Mouse (Mus musculus) heart, adult 2 months (tissue): ENCODE data around the gene Flnc. TPM values are rescaled to one million over a fixed set of nuclear protein-coding genes. Genes with fewer than 3 reads are reported as not detected.

Experiments
- DNase-seq, 2 experiments: peaks; one replicate each; pipeline ENCODE4 v3.0.0; 2021
- H3K27ac ChIP-seq: fragments of 200-600 bp; 2 replicates; pipeline ENCODE4 v1.8.1; 2022
- H3K27me3 ChIP-seq: fragments of 200-500 bp; 2 replicates; pipeline ENCODE4 v1.6.1; 2012; ENCODE audit warnings: mild to moderate bottlenecking, low read length, inconsistent platforms, mixed read lengths; ENCODE audit not compliant: control insufficient read depth, insufficient read depth
- H3K36me3 ChIP-seq: fragments of 200-500 bp; 2 replicates; pipeline ENCODE4 v1.6.1; 2012; ENCODE audit warnings: low read length, inconsistent platforms; ENCODE audit not compliant: control insufficient read depth, insufficient read depth
- H3K4me1 ChIP-seq: fragments of 200-500 bp; 2 replicates; pipeline ENCODE4 v1.6.1; 2011; ENCODE audit warnings: low read length; ENCODE audit not compliant: control insufficient read depth, insufficient read depth
- H3K4me3 ChIP-seq: fragments of 200-600 bp; 2 replicates; pipeline ENCODE4 v1.8.1; 2022
- H3K79me2 ChIP-seq: fragments of 200-500 bp; replicated peaks from 2 replicates; pipeline ENCODE4 v1.6.1; 2012; ENCODE audit warnings: mild to moderate bottlenecking, inconsistent platforms, low read length, moderate library complexity, mixed read lengths; ENCODE audit not compliant: control insufficient read depth, insufficient read depth
- H3K9ac ChIP-seq: fragments of 200-500 bp; 2 replicates; pipeline ENCODE4 v1.6.1; 2012; ENCODE audit warnings: low read depth, mild to moderate bottlenecking, control low read depth, inconsistent platforms, low read length, mixed read lengths
- CTCF ChIP-seq: fragments of 200-600 bp; IDR thresholded peaks from 2 replicates; pipeline ENCODE4 v1.8.1; 2022; ENCODE audit warnings: antibody characterized with exemption, mild to moderate bottlenecking, moderate library complexity
- EP300 ChIP-seq: fragments of 200-500 bp; IDR thresholded peaks from 2 replicates; pipeline ENCODE4 v1.6.1; 2011; ENCODE audit warnings: low read depth, low read length, control low read depth; ENCODE audit not compliant: insufficient read depth
- POLR2A ChIP-seq: fragments of 200-500 bp; IDR thresholded peaks from 2 replicates; pipeline ENCODE4 v1.6.1; 2011; ENCODE audit warnings: mild to moderate bottlenecking, low read depth, low read length, control low read depth; ENCODE audit not compliant: insufficient read depth
- WGBS: fragments of 180-500 bp; shearing (Covaris S2); methylation state at CpG from one replicate; pipeline ENCODE4 v1.1.7; 2018; 5-methylcytosine and 5-hydroxymethylcytosine counted together
- intact Hi-C: fragments of 180-260 bp; cut with DNase I; formaldehyde crosslinking; loops from one replicate; pipeline ENCODE4 v1.15.1; 2025
- polyA plus RNA-seq: library from polyadenylated mRNA; depleted of rRNA; stranded (reverse); fragments of >200 nt; gene quantifications from 2 replicates; pipeline ENCODE4 v1.2.3, GENCODE M21; 2012
- total RNA-seq, 2 experiments: library from RNA; stranded (reverse); gene quantifications; 2 replicates each; pipeline ENCODE4 v1.2.3; 2021

The Flnc gene
- total and polyA plus RNA-seq, 3 experiments: 56.0 to 222 (median 192) TPM

DNA sequence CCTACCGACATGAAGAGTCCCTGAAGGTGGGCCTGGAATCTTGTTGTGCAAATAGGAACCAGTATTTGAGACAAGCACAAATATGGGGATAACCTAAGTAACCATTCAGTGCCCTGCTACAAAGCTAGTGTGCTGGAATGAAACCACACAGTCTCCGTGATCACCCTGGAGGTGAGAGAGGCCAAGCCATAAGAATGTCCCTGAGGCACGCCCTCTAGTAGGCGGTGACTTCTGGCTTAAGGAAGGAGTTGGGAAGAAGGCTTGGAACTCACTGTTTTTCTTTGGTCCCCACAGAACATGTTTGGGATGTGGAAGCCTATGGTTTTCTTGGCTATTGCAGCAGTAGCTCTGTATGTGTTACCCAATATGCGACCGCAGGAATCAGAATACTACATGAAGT, 6.7 kb upstream of the Flnc start:
- 76% methylated on average over 6 of the region's 6 CpGs for WGBS
- Histone ChIP-seq H3K27me3 (no peaks in the 10 kb centered on the region), H3K4me1 (no peaks in the 10 kb centered on the region), H3K27ac (no peak overlapping the region), H3K4me3 (no peak overlapping the region), H3K9ac (no peak overlapping the region), H3K79me2 (no peaks in the 10 kb centered on the region), H3K36me3 (no peaks in the 10 kb centered on the region)
- no peak for DNase-seq
- TF ChIP-seq POLR2A: no peak
- TF ChIP-seq CTCF: no peak
- TF ChIP-seq EP300: no peak
- intact Hi-C loops: no loop called here

DNA sequence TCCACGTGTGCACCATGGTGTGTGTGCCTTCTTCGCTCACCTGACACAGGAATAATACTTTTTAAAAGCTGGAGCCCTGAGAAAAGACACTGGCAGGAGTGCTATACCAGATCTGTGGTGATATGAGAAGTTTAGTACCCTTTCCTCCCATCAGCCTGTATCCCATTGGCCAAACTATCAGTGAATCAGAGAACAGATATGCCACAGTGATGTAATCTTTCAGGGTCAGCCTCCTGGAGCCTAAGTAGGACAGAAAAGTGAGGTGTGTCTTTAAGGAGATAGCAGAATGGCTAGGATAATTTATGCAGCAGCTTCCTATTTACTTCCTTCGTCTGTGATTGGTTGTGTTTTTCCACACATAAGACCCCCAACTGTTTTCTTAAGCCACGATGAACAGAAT, 4.9 kb upstream of the Flnc start:
- Histone ChIP-seq H3K4me3 (no peak overlapping the region), H3K27me3 (no peaks in the 10 kb centered on the region), H3K9ac (no peak overlapping the region), H3K36me3 (no peaks in the 10 kb centered on the region), H3K27ac (no peak overlapping the region), H3K79me2 (no peaks in the 10 kb centered on the region), H3K4me1 (no peaks in the 10 kb centered on the region; the same call in 1 of the 2 replicates)
- WGBS: 59% methylated on average over 4 of the region's 4 CpGs
- intact Hi-C loops: no loop called here
- no peak for DNase-seq
- no peak for TF ChIP-seq POLR2A
- no peak for TF ChIP-seq EP300
- TF ChIP-seq CTCF: no peak

DNA sequence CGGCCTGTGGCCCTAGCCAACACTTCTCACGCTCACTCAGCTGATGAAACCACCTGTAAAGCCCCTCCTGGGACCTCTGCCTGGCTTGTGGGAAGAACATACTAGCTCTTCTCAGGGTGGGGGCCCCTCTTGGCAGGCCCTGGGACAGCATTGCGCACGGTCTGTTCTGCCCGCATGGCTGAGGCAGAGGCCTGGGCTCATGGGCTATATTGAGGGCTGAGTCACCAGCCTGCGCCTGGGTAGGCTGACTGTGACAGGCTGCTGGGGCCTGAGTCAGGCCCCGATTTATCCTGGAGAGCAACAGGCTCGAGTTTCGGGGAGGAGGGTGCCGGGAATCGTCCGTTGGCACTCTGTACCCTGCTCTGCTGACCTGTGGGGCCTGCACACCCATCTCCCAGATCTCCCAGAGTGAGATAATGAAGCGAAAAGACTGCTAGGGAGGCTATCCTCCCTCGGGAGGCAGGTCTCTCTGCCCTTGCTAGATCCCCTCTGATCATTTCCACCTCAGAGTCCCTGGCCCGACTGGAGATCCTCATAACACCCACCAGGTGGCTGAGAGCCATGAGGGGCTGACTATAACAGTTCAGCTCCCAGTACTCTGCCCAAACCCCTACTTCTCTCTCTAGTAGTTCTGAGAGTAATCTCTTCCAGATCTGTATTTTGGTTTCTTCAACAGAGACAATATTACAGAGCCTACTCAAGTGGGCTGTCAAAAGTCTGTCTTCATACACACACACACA, 2.2 kb upstream of the Flnc start:
- no peaks in the 10 kb centered on the region for H3K79me2 ChIP-seq
- 53% methylated on average over 15 of the region's 15 CpGs for WGBS
- peak overlapping the region; percentile 12; the same call in 1 of the 2 replicates for H3K9ac ChIP-seq
- TF ChIP-seq CTCF: no peak
- no peak for TF ChIP-seq POLR2A
- TF ChIP-seq EP300: no peak
- H3K27ac ChIP-seq: peak overlapping the region; percentile 89
- DNase-seq: peak; percentile 41 to 49
- no peak overlapping the region for H3K4me3 ChIP-seq
- intact Hi-C loops: loop anchor here (1.0 to 5.0 kb wide), 2 partner anchors 42 to 69 kb away; no protein-coding TSS in a partner anchor
- H3K4me1 ChIP-seq: no peaks in the 10 kb centered on the region; the same call in 1 of the 2 replicates
- H3K27me3 ChIP-seq: no peaks in the 10 kb centered on the region
- H3K36me3 ChIP-seq: no peaks in the 10 kb centered on the region

DNA sequence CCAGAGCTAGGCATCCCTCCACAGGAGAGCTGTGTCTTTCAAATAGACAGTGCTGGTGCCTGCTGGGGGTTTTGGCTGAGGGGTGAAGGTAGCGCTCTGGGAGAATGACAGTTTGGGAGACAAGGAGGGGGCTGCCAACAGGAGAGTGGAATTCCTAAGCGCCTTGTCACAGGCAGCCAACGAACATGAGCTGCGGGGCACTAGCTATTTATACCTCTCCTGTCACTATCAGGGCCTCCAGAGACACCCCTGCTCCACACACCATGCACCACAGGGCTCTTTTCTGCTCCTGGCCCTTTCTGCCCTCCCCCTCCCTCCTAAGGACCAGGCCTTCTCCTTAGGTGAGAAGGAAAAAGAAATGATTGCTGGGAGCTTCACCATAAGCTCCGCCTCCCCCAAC, 1.6 kb upstream of the Flnc start:
- peak; percentile 51 to 74 for DNase-seq
- H3K4me1 ChIP-seq: no peaks in the 10 kb centered on the region; the same call in 1 of the 2 replicates
- H3K79me2 ChIP-seq: no peaks in the 10 kb centered on the region
- 0 out of 2 replicates have a peak, but pooled peaks have one; percentile 46 for TF ChIP-seq EP300
- TF ChIP-seq POLR2A: no peak
- no peak for TF ChIP-seq CTCF
- no peak overlapping the region for H3K9ac ChIP-seq
- peak overlapping the region; percentile 89 for H3K27ac ChIP-seq
- peak overlapping the region; percentile 2; the same call in 1 of the 2 replicates for H3K4me3 ChIP-seq
- H3K36me3 ChIP-seq: no peaks in the 10 kb centered on the region
- no peaks in the 10 kb centered on the region for H3K27me3 ChIP-seq
- 47% methylated on average over 5 of the region's 5 CpGs for WGBS
- intact Hi-C loops: loop anchor here (1.0 to 5.0 kb wide), 2 partner anchors 42 to 69 kb away; no protein-coding TSS in a partner anchor

DNA sequence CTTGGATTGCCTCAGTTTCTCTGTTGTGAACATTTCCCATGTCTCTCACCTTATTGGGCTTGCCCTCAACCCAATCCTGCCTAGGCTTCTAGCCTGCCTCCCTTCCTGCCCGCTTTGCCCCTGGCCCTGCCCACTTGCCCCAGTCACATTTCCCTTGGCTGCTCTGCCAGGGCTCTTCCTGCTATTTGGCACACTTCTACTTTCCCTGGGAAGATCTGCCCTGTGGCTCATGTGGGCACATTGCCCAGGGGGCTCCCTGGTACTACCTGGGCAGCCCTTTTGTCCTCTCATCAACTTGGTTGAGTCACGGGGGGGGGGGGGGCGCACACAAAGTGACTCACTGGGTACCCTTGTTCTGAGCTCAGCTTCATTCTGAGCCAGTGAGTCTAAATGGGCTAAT, 900 bp upstream of the Flnc start:
- Histone ChIP-seq H3K27ac (peak overlapping the region; percentile 89), H3K9ac (peak overlapping the region; percentile 23; the same call in 1 of the 2 replicates), H3K4me3 (no peak overlapping the region; the same call in 1 of the 2 replicates), H3K27me3 (no peaks in the 10 kb centered on the region), H3K4me1 (no peaks in the 10 kb centered on the region; the same call in 1 of the 2 replicates), H3K79me2 (no peaks in the 10 kb centered on the region), H3K36me3 (no peaks in the 10 kb centered on the region)
- TF ChIP-seq POLR2A (no peak), EP300 (no peak), CTCF (no peak)
- whole genome bisulfite sequencing: 50% methylated on average over 3 of the region's 3 CpGs
- intact Hi-C loops: loop anchor here (5.0 kb wide), 1 partner anchor 70 kb away; no protein-coding TSS in a partner anchor
- DNase-seq: peak; percentile 51 to 60

DNA sequence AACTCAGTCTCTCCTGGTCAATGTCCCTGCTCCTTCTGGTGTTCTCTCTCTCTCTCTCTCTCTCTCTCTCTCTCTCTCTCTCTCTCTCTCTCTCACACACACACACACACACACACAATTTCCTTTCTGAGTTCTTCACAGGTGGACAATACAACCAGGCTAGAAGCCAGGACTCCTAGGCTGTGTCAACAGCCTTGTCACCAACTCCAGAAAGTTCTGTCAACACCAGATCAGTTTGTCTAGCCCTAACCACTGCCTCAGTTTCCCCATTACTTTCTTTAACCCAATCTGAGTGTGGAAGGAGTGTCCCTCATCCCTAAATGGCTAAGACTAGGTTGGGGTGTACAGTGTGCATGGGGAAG, 399 bp upstream of the Flnc start:
- no peaks in the 10 kb centered on the region for H3K79me2 ChIP-seq
- intact Hi-C loops: loop anchor here (5.0 kb wide), 1 partner anchor 70 kb away; no protein-coding TSS in a partner anchor
- H3K36me3 ChIP-seq: no peaks in the 10 kb centered on the region
- peak overlapping the region; percentile 89 for H3K27ac ChIP-seq
- no peaks in the 10 kb centered on the region; the same call in 1 of the 2 replicates for H3K4me1 ChIP-seq
- peak overlapping the region; percentile 65 for H3K4me3 ChIP-seq
- no peaks in the 10 kb centered on the region for H3K27me3 ChIP-seq
- DNase-seq: no peak
- TF ChIP-seq EP300: no peak
- TF ChIP-seq CTCF: no peak
- no peak for TF ChIP-seq POLR2A
- H3K9ac ChIP-seq: peak overlapping the region; percentile 79
